ENCODE assay signal across 8 mouse cellular contexts in the genomic region with DNA sequence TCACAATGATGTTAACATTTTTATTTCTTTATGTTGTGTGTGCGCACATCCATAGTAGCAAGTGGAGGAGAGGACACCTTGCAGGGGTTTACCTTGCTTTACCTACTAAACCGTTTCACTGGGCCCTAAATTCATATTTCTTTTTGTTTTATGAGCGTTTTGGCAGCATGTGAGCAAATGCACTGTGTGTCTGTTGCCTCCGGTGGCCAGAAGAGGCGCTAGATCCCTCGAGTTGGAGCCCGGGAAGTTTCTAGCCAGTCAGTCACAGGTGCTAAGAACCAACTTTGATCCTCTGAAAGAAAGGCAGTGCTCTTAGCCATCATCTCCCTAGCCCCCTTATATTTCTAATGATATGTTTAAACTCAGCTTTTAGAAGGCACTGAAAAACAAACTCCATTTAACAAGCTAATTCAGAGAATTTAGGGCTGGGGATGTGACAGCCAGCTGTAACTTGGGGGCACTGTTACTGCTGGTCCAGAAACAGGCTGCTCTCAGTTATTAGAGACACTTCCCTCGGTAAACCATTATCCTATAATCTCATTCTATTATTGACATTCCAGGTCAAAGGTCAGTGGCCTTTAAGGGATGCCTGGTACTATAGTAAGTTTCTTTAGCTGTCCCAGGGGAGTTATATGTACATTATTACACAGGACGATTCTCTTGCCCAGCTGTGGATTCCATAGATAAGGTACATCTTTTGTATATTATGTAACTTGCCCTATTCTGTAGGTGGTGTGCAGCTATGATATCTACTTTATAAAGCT. TPM values are rescaled to one million over a fixed set of nuclear protein-coding genes. Genes with fewer than 3 reads are reported as not detected.
DNase-seq lines count a peak whose midpoint lies in the region; ATAC-seq lines count a peak whose summit lies in the region.

No protein-coding gene starts in this region.

- peak; percentile 59 for DNase-seq in cerebellum, adult 9-11 months
- peak; percentile 24 to 51 for DNase-seq in heart, postnatal 14 days
- DNase-seq in naive thymus-derived CD4-positive, alpha-beta T cell, adult 2 months (ENCODE audit: low read depth): peak; percentile 76
- DNase-seq in thymus, postnatal 4 days: peak; percentile 88
- DNase-seq in frontal cortex, postnatal 36 days (ENCODE audit: low spot score in 2 of 2): no peak

- peaks cover 22% of the 10 kb centered on the region for H3K36me3 ChIP-seq in megakaryocyte, embryonic 14.5 days (replicated peaks; ENCODE audit: low read length)
- peaks cover 18% of the 10 kb centered on the region for H3K36me3 ChIP-seq in limb, embryonic 13.5 days

- H3K27ac ChIP-seq in limb, embryonic 13.5 days: peak overlapping the region; percentile 98

- no peak for ATAC-seq in megakaryocyte, adult 5-6 weeks (ENCODE audit: poor library complexity, severe bottlenecking)
- ATAC-seq in limb, embryonic 13.5 days (ENCODE audit: low FRiP score, low read depth): no peak

- no peak overlapping the region for H3K9ac ChIP-seq in limb, embryonic 13.5 days

- peak overlapping the region; percentile 100 for H3K4me3 ChIP-seq in megakaryocyte, embryonic 14.5 days (replicated peaks)
- H3K4me3 ChIP-seq in limb, embryonic 13.5 days: no peak overlapping the region

- intact Hi-C loops in heart, postnatal 14 days (cut with DNase I): loop anchor here (2.0 to 5.0 kb wide), 2 partner anchors 31 to 52 kb away; a partner anchor contains a TSS

- WGBS in limb, embryonic 13.5 days: 35% methylated on average over 9 of the region's 9 CpGs

- peaks cover 74% of the 10 kb centered on the region for H3K4me1 ChIP-seq in megakaryocyte, embryonic 14.5 days
- H3K4me1 ChIP-seq in limb, embryonic 13.5 days: peaks cover 20% of the 10 kb centered on the region

- peak overlapping the region; percentile 58 for H3K4me2 ChIP-seq in limb, embryonic 13.5 days (replicated peaks)

- H3K27me3 ChIP-seq in megakaryocyte, embryonic 14.5 days (replicated peaks): no peaks in the 10 kb centered on the region
- H3K27me3 ChIP-seq in limb, embryonic 13.5 days: no peaks in the 10 kb centered on the region

- H3K9me3 ChIP-seq in megakaryocyte, embryonic 14.5 days: no peaks in the 10 kb centered on the region
- no peaks in the 10 kb centered on the region for H3K9me3 ChIP-seq in limb, embryonic 13.5 days

RNA-seq across cellular contexts. Expression of a gene that starts 1.4 kb away (rescaled TPM):
- 10.2 and 13.3 TPM in 2 replicates for polyA plus RNA-seq in megakaryocyte, embryonic 14.5 days (2012; ENCODE audit: insufficient read depth, low replicate concordance)
- 16.9 and 18.3 TPM in 2 replicates for total RNA-seq in megakaryocyte, adult 5-6 weeks (2015)
- 32.1 and 35.8 TPM in 2 replicates for total RNA-seq in megakaryocyte, adult 5-6 weeks (2017)
- 100 to 1,000 TPM; 102 to 103 TPM for total RNA-seq in heart, postnatal 14 days (2021)
- 69.3 and 73.5 TPM in 2 replicates for polyA plus RNA-seq in limb, embryonic 13.5 days (2015; fragmentation: Nextera tagmentation; extraction: Ambion mirVana)

RNA-seq across cellular contexts. Expression of a gene that starts 6.5 kb away (rescaled TPM):
- 1.1 and 9.5 TPM in 2 replicates for polyA plus RNA-seq in megakaryocyte, embryonic 14.5 days (2012; ENCODE audit: insufficient read depth, low replicate concordance)
- 65.8 and 70.5 TPM in 2 replicates for total RNA-seq in megakaryocyte, adult 5-6 weeks (2015)
- total RNA-seq in megakaryocyte, adult 5-6 weeks (2017): 59.2 and 71.8 TPM in 2 replicates
- total RNA-seq in heart, postnatal 14 days (2021): 10 to 100 TPM; 10.1 to 12.1 TPM
- polyA plus RNA-seq in limb, embryonic 13.5 days (2015; fragmentation: Nextera tagmentation; extraction: Ambion mirVana): 40.2 and 41.5 TPM in 2 replicates

RNA-seq across cellular contexts. Expression of a gene that starts 24.1 kb away (rescaled TPM):
- 24.9 and 43.6 TPM in 2 replicates for polyA plus RNA-seq in megakaryocyte, embryonic 14.5 days (2012; ENCODE audit: insufficient read depth, low replicate concordance)
- total RNA-seq in megakaryocyte, adult 5-6 weeks (2015): 16.3 and 17.8 TPM in 2 replicates
- 16.9 and 24.8 TPM in 2 replicates for total RNA-seq in megakaryocyte, adult 5-6 weeks (2017)
- total RNA-seq in heart, postnatal 14 days (2021): 10 to 100 TPM; 19.9 to 23.7 TPM
- 8.9 and 9.2 TPM in 2 replicates for polyA plus RNA-seq in limb, embryonic 13.5 days (2015; fragmentation: Nextera tagmentation; extraction: Ambion mirVana)

RNA-seq across cellular contexts. Expression of a gene that starts 31.1 kb away (rescaled TPM):
- 4.5 and 7.6 TPM in 2 replicates for polyA plus RNA-seq in megakaryocyte, embryonic 14.5 days (2012; ENCODE audit: insufficient read depth, low replicate concordance)
- total RNA-seq in megakaryocyte, adult 5-6 weeks (2015): 7.0 and 11.7 TPM in 2 replicates
- 2.0 and 5.5 TPM in 2 replicates for total RNA-seq in megakaryocyte, adult 5-6 weeks (2017)
- 10 to 100 TPM; 14.4 to 18.4 TPM for total RNA-seq in heart, postnatal 14 days (2021)
- 20.0 and 22.4 TPM in 2 replicates for polyA plus RNA-seq in limb, embryonic 13.5 days (2015; fragmentation: Nextera tagmentation; extraction: Ambion mirVana)

RNA-seq across cellular contexts. Expression of a gene that starts 31.4 kb away (rescaled TPM):
- polyA plus RNA-seq in megakaryocyte, embryonic 14.5 days (2012; ENCODE audit: insufficient read depth, low replicate concordance): 3.7 and 4.2 TPM in 2 replicates
- total RNA-seq in megakaryocyte, adult 5-6 weeks (2015): 1.5 and 3.1 TPM in 2 replicates
- 3.6 and 3.9 TPM in 2 replicates for total RNA-seq in megakaryocyte, adult 5-6 weeks (2017)
- 1 to 10 TPM; 9.4 to 9.5 TPM for total RNA-seq in heart, postnatal 14 days (2021)
- polyA plus RNA-seq in limb, embryonic 13.5 days (2015; fragmentation: Nextera tagmentation; extraction: Ambion mirVana): 10.4 and 10.6 TPM in 2 replicates

Comparison
In these comparisons a context has a peak if more than half of its experiments do, and no peak if none do; other contexts are left out.
1. DNase-seq: peak in cerebellum, adult 9-11 months (single experiment), heart, postnatal 14 days (2 of 2), naive thymus-derived CD4-positive, alpha-beta T cell, adult 2 months (single experiment) and thymus, postnatal 4 days (single experiment); none in frontal cortex, postnatal 36 days (0 of 2).
2. RNA of a gene that starts 6.5 kb away (total RNA-seq): 59.2 to 71.8 TPM in megakaryocyte, adult 5-6 weeks; 10.1 to 12.1 TPM in heart, postnatal 14 days; every median in the first group is over 4 times any median in the second.